Mouse (Mus musculus) midbrain, embryonic 11.5 days (tissue): ENCODE results near the gene Shoc2. TPM values are rescaled to one million over a fixed set of nuclear protein-coding genes. Genes with fewer than 3 reads are reported as not detected.

Experiments
- ATAC-seq: fragments of 200-750 bp; cut with Nextera tagmentation; 2 replicates; pipeline ENCODE4 v1.8.0; 2017; ENCODE audit warnings: moderate TSS enrichment, moderate library complexity; ENCODE audit not compliant: low FRiP score
- DNase-seq: peaks from one replicate; pipeline ENCODE4 v3.0.0; 2015; ENCODE audit warnings: low spot score; ENCODE audit errors: missing footprints
- H3K27ac ChIP-seq: fragments of 300-500 bp; sonication (generic); 2 replicates; pipeline ENCODE4 v1.5.1; 2014; ENCODE audit warnings: low read depth, low read length
- H3K27me3 ChIP-seq: fragments of 300-500 bp; sonication (generic); 2 replicates; pipeline ENCODE4 v1.6.1; 2014; ENCODE audit warnings: mild to moderate bottlenecking, low read length, moderate library complexity, mixed read lengths; ENCODE audit not compliant: control insufficient read depth, insufficient read depth
- H3K36me3 ChIP-seq: fragments of 300-500 bp; sonication (generic); 2 replicates; pipeline ENCODE4 v1.6.1; 2014; ENCODE audit warnings: mild to moderate bottlenecking, low read length, moderate library complexity, mixed read lengths; ENCODE audit not compliant: control insufficient read depth, insufficient read depth
- H3K4me1 ChIP-seq: fragments of 300-500 bp; sonication (generic); 2 replicates; pipeline ENCODE4 v1.6.1; 2014; ENCODE audit warnings: low read length; ENCODE audit not compliant: control insufficient read depth, insufficient read depth
- H3K4me2 ChIP-seq: fragments of 300-500 bp; sonication (generic); 2 replicates; pipeline ENCODE4 v1.6.1; 2014; ENCODE audit warnings: mild to moderate bottlenecking, moderate library complexity
- H3K4me3 ChIP-seq: fragments of 300-500 bp; sonication (generic); 2 replicates; pipeline ENCODE4 v1.5.1; 2014; ENCODE audit warnings: low read depth, low read length
- H3K9ac ChIP-seq: fragments of 300-500 bp; sonication (generic); 2 replicates; pipeline ENCODE4 v1.6.1; 2014; ENCODE audit warnings: low read length
- H3K9me3 ChIP-seq: fragments of 300-500 bp; sonication (generic); 2 replicates; pipeline ENCODE4 v1.6.1; 2016; ENCODE audit warnings: low read length; ENCODE audit not compliant: control insufficient read depth
- WGBS: fragments of 180-500 bp; shearing (Covaris S2); extraction: QIAGEN DNeasy Blood & Tissue Kit; methylation state at CpG from one replicate; pipeline ENCODE4 v1.1.7; 2014; 5-methylcytosine and 5-hydroxymethylcytosine counted together
- polyA plus RNA-seq: library from polyadenylated mRNA; unstranded; fragments of >200 nt; fragmentation: Nextera tagmentation; extraction: Ambion mirVana; gene quantifications from 2 replicates; pipeline ENCODE4 v1.2.1, GENCODE M21; 2014

The Shoc2 gene
- polyA plus RNA-seq, 1 experiment from 2014 or later = 78.6 TPM

DNA sequence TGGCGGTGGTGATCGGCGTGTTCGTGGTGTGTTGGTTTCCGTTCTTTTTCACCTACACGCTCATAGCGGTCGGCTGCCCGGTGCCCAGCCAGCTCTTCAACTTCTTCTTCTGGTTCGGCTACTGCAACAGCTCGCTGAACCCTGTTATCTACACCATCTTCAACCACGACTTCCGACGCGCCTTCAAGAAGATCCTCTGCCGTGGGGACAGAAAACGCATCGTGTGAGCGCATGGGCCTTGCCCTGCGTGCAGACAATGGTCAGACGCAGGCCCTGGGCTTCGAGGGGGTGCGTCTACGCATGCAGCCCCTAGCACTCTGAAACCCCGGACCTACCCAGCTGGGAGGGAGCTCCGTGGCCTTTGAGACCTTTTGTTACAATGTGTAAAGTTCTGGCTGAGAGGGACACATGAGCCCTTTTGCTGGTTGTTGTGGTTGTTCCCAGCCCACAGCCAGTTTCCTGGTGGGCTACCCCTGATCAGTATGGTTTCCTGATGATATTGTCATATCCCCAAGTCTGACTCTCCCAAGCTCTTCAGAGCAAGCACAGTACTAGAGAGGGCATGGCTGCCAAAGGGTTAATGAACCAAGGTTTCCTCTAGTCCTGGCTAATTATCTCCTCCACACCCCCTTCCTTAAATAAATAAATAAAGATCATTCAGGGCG, 103.4 kb downstream of the Shoc2 start:
- Histone ChIP-seq H3K4me2 (peak overlapping the region; percentile 99), H3K9ac (no peak overlapping the region), H3K27ac (no peak overlapping the region), H3K36me3 (no peaks in the 10 kb centered on the region), H3K9me3 (no peaks in the 10 kb centered on the region), H3K27me3 (peaks cover 43% of the 10 kb centered on the region), H3K4me3 (peak overlapping the region; percentile 52), H3K4me1 (peaks cover 23% of the 10 kb centered on the region)
- under 1% methylated on average over 23 of the region's 27 CpGs for WGBS
- no peak for ATAC-seq
- DNase-seq = peak; percentile 95

DNA sequence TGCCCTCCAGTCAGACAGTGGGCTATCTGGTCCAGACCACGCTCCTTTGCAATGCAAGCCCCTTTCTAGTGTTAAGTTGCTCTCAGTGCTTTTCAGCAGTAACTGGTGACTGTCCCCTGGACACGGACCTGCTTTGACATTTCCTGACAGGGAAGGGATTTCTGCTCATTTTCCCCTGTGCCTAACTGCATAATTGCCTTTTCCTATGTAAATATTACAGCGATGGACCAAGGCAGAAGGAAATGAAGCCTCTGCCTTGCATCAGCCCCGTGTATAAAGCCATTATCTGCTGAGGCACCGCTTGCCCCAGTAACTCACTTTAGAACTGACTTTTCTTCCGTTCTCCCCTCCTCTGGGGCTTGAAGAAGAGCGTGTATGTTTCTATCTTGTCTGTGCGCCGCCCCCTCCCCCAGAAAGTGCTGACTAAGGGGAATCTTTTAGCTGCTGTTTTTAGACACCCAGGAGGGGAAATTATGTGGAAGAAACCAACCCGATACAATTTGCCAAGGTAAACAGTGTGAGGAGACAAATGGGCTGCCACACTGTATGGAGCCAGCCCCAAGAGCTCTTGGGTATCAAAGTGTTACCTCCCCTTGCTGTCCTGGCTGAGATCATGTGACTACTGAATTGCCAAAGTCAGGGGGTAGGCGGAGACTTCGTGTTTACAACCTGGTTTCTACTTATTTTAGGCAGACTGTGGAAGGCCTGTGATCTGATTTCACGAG, 104.2 kb downstream of the Shoc2 start:
- Histone ChIP-seq H3K4me2 (no peak overlapping the region), H3K9me3 (no peaks in the 10 kb centered on the region), H3K36me3 (no peaks in the 10 kb centered on the region), H3K4me3 (no peak overlapping the region), H3K9ac (no peak overlapping the region), H3K4me1 (peaks cover 23% of the 10 kb centered on the region), H3K27ac (no peak overlapping the region), H3K27me3 (peaks cover 43% of the 10 kb centered on the region)
- DNase-seq = peak; percentile 87
- no peak for ATAC-seq
- WGBS = 8% methylated on average over 13 of the region's 13 CpGs

DNA sequence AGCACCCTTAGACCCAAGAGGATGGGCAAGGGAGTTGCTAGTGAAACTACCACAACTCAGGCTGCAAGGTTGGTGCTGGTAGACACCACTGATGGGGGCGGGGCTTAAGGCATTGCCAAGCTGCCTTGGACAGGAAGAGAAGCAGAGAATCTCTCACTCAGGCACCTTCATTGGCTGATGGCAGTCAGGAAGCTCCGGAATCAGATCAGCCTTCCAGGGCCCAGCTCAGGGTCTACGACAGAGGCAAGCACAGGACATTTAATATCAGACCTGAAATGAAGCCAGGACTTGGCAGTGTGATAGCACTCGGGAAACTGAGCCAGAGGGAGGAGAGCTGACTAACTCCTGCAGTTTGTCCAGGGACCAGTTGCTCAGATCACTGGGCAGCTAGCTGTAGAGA, 107.5 kb downstream of the Shoc2 start:
- DNase-seq = no peak
- no peaks in the 10 kb centered on the region for H3K36me3 ChIP-seq
- H3K4me2 ChIP-seq = no peak overlapping the region
- no peak overlapping the region for H3K4me3 ChIP-seq
- H3K27ac ChIP-seq = no peak overlapping the region
- peaks cover 28% of the 10 kb centered on the region for H3K27me3 ChIP-seq
- no peak for ATAC-seq
- no peaks in the 10 kb centered on the region for H3K9me3 ChIP-seq
- 76% methylated on average over 4 of the region's 4 CpGs for WGBS
- no peak overlapping the region for H3K9ac ChIP-seq
- H3K4me1 ChIP-seq = peaks cover 9% of the 10 kb centered on the region

DNA sequence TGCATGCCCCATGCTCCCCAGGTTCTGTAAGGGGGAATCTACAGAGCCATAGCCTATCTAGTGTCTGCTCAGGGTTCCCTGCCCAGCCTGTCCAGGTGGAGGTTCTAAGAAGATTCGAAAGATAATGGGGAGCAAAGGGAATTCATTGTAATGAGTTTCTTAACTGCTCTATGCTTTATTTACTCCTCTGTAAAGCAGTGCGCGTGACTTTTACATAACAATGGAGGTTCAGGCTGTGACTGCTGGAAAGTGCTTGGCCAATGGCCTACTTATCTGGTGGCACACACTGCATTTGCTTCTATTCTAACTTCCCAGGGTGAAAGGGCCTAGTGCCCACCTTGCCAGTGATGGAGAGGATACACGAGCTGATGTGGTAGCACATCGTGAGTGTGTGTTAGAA, 111.7 kb downstream of the Shoc2 start:
- no peaks in the 10 kb centered on the region for H3K27me3 ChIP-seq
- ATAC-seq (no peak), DNase-seq (no peak)
- no peaks in the 10 kb centered on the region for H3K9me3 ChIP-seq
- H3K4me3 ChIP-seq = no peak overlapping the region
- H3K9ac ChIP-seq = no peak overlapping the region
- WGBS = 48% methylated on average over 5 of the region's 5 CpGs
- no peaks in the 10 kb centered on the region for H3K36me3 ChIP-seq
- H3K4me2 ChIP-seq = no peak overlapping the region
- H3K27ac ChIP-seq = no peak overlapping the region
- no peaks in the 10 kb centered on the region for H3K4me1 ChIP-seq

DNA sequence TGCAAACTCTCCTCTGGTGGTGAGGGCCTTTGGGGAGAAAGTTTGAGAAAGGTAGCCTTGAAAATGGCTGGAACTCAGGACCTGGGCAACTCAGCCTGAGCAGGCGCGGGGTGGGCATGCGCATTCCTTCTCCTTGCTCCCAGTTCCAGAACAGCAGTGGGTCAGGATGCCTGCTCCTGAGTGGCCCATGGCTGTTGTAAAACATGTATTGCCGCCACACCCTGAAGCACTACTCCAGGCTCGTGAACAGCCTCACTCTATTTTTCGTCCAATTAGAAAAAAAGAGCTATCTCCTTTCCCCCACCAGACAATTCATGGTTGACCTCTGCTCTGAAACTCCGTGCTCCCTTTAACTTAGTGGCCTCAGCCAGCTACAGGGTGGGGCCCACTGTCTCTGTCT, 124.3 kb downstream of the Shoc2 start:
- H3K36me3 ChIP-seq = no peaks in the 10 kb centered on the region
- 88% methylated on average over 7 of the region's 7 CpGs for WGBS
- H3K4me3 ChIP-seq = no peak overlapping the region
- no peaks in the 10 kb centered on the region for H3K27me3 ChIP-seq
- no peak for ATAC-seq
- no peak overlapping the region for H3K27ac ChIP-seq
- no peak overlapping the region for H3K9ac ChIP-seq
- H3K9me3 ChIP-seq = no peaks in the 10 kb centered on the region
- H3K4me2 ChIP-seq = no peak overlapping the region
- DNase-seq = no peak
- H3K4me1 ChIP-seq = no peaks in the 10 kb centered on the region

DNA sequence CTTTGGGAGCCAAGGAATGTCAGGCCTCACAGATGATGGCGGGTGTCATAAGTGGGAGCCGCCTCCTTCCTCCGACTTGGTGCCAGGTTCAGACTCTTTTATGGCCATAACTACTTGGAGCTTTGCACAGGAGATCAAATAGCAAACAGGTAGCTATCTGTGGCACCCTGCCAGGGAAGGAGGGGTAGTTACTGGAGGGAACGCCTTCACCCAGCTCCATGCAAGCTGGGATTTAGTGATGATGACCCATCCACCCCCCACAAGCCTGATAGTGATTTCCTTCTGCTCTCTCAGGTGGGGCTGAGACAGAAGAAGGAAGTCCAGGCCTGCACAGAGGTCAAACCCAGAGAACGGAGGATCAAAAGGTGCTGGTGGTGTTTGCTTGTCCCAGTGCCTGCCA, 126.4 kb downstream of the Shoc2 start:
- ATAC-seq (no peak), DNase-seq (no peak)
- no peak overlapping the region for H3K4me2 ChIP-seq
- H3K9me3 ChIP-seq = no peaks in the 10 kb centered on the region
- no peak overlapping the region for H3K4me3 ChIP-seq
- WGBS = 83% methylated on average over 5 of the region's 5 CpGs
- no peak overlapping the region for H3K27ac ChIP-seq
- no peaks in the 10 kb centered on the region for H3K4me1 ChIP-seq
- no peak overlapping the region for H3K9ac ChIP-seq
- H3K27me3 ChIP-seq = no peaks in the 10 kb centered on the region
- H3K36me3 ChIP-seq = no peaks in the 10 kb centered on the region

DNA sequence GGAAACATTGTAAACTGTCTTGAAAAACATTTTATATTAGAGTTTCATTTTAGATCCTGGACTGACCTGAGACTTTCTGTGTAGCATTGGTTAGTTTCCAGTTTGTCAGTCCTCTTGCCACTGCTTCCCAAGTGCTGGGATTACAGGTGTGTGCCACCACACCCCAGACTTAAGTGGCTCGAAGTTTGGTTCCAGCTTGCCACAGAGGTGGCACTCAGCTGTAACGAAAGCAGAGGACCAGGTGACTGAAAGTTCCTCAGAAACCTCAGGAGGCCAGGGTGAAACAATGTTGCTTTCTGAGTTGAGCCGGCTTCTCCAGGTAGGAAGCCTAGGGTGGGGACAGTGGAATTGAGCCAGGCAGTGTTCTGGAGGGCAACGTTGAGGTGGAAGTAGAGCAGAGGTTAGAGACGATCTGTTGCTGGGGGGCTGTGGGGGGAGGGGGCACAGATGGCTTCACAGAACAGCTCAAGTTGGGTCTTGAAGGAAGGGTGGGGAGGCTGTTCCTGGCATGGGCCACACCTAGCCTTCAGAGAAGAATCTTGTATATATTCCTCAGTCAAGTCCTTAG, 128.2 kb downstream of the Shoc2 start:
- H3K9ac ChIP-seq = no peak overlapping the region
- H3K27me3 ChIP-seq = no peaks in the 10 kb centered on the region
- no peaks in the 10 kb centered on the region for H3K36me3 ChIP-seq
- WGBS = 81% methylated on average over 5 of the region's 5 CpGs
- no peak for ATAC-seq
- no peak for DNase-seq
- H3K4me2 ChIP-seq = no peak overlapping the region
- 0 out of 2 replicates have a peak, but pooled peaks cover 2% of the 10 kb centered on the region for H3K4me1 ChIP-seq
- no peak overlapping the region for H3K4me3 ChIP-seq
- no peak overlapping the region for H3K27ac ChIP-seq
- H3K9me3 ChIP-seq = no peaks in the 10 kb centered on the region

DNA sequence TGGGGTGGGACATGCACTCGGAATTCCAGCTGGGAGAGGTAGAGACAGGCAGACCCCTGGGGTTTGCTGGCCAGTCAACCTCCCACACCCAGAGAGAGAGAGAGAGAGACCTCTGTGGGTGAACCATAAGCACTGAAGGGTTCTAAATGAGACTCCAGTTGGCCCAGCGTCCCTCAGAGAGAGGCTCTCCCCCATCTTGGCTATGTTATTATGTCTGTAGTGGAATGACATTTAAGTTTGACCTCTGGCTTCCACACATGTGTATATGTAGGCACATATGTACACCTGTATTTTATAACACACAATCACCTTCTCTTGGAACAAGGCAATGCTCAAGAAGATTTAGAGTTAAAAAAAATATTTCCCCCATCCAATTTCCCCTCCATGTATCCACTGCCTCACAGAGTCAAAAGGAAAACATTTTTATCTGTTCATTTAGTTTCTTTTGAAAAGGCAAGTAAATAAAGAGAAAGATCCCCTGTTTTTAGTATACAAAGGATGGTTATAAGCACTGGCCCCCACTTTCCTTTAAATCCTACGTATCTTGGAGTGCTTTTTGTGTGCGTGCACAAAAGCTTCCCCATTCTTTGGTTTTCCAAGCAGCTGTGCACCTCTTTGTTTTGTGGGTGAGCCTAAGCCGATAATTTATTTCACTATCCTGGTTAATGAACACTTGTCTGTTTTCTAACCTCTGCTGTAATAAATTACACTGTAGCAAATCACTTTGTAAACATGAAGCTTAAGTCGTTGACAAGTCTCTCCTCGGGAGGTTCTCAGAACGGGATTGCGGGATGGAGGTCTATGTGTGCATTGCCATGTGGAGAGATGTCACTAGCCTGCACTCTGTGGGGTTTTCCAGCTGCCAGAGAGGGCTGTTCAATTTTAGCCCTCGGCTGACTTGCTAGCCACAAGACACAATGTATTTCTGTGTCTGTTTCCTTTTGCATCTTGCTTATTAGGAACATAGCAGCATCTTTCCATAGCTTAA, 132.6 kb downstream of the Shoc2 start:
- no peak overlapping the region for H3K4me2 ChIP-seq
- H3K4me1 ChIP-seq = 0 out of 2 replicates have a peak, but pooled peaks cover 2% of the 10 kb centered on the region
- H3K9ac ChIP-seq = no peak overlapping the region
- DNase-seq (peak; percentile 81), ATAC-seq (no peak)
- no peaks in the 10 kb centered on the region for H3K27me3 ChIP-seq
- no peak overlapping the region for H3K27ac ChIP-seq
- H3K4me3 ChIP-seq = no peak overlapping the region
- 36% methylated on average over 10 of the region's 10 CpGs for WGBS
- no peaks in the 10 kb centered on the region for H3K9me3 ChIP-seq
- no peaks in the 10 kb centered on the region for H3K36me3 ChIP-seq
